Mouse (Mus musculus) embryonic fibroblast, embryonic 13.5 days (primary cell): ENCODE results near the gene Kif2a. TPM values are rescaled to one million over a fixed set of nuclear protein-coding genes. Genes with fewer than 3 reads are reported as not detected.

Experiments used
- H3K27ac ChIP-seq: 2 replicates; pipeline ENCODE4 v1.5.1; 2012; ENCODE audit warnings: low read length, control low read depth, inconsistent platforms; ENCODE audit not compliant: insufficient read depth
- H3K4me1 ChIP-seq: 2 replicates; pipeline ENCODE4 v1.6.1; 2011; ENCODE audit warnings: low read length; ENCODE audit not compliant: control insufficient read depth, insufficient read depth
- H3K4me3 ChIP-seq: 2 replicates; pipeline ENCODE4 v1.5.1; 2011; ENCODE audit warnings: mild to moderate bottlenecking, control low read depth, low read length; ENCODE audit not compliant: insufficient read depth
- CTCF ChIP-seq: IDR thresholded peaks from 2 replicates; pipeline ENCODE4 v1.5.1; 2011; ENCODE audit warnings: mild to moderate bottlenecking, control low read depth, low read length, moderate library complexity, borderline replicate concordance; ENCODE audit not compliant: insufficient read depth
- POLR2A ChIP-seq: IDR thresholded peaks from 2 replicates; pipeline ENCODE4 v1.6.1; 2011; ENCODE audit warnings: low read depth, mild to moderate bottlenecking, control low read depth, low read length, moderate library complexity
- polyA plus RNA-seq: library from polyadenylated mRNA; stranded (reverse); fragments of >200 nt; gene quantifications from 2 replicates; pipeline ENCODE4 v1.2.4, GENCODE M21; 2011; ENCODE audit warnings: low read depth; ENCODE audit not compliant: missing spikeins, insufficient read length

Gene Kif2a
- polyA plus RNA-seq: 125 and 142 TPM in 2 replicates

DNA sequence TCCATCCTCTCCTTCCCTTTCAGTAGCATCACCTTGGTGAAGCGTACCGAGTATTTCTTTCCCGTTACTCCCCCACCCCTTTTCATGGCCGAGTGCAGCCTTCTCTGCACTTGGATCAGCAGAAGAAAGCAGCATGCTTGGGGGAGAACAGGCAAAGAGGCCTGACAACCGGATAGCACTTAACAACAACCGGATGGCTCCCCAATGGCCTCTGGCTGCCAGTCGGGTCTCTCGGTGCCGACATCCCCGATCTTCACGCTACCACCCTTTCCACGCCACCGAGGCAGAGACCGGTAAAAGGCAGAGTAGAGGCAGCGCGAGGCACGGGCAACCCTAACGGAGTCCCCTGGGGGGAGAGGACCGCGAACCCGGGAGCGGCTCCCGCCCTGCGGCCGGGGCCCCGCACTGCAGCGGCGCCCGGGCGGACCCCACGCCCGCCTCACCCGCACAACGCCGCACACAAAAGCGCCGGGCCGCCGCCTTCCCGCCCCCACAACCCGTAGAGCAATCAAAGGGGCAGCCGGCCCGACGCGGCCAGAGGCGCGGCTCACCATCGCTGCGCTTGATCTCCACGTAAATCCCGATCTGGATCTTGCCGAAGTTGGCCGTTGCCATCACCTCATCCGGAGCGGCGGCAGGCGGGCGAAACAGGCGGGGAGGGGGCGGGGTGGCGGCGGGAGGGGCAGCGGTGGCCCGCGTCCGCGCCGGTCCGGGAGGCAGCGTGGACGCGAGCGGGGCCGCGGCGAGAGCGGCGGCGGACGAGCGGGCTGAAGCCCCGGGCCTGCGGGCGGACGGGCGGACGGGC, at the start of gene Kif2a:
Gene Kif2a, minus strand, starts transcription at position 666 of the 805 bp plus-strand sequence.
- H3K4me3 ChIP-seq: peak within 1 kb of the TSS; percentile 96
- H3K27ac ChIP-seq: peak within 1 kb of the TSS; percentile 94
- peaks cover 14% of the 10 kb centered on the region for H3K4me1 ChIP-seq
- TF ChIP-seq POLR2A (no peak; the same call in 1 of the 2 replicates), CTCF (no peak)

DNA sequence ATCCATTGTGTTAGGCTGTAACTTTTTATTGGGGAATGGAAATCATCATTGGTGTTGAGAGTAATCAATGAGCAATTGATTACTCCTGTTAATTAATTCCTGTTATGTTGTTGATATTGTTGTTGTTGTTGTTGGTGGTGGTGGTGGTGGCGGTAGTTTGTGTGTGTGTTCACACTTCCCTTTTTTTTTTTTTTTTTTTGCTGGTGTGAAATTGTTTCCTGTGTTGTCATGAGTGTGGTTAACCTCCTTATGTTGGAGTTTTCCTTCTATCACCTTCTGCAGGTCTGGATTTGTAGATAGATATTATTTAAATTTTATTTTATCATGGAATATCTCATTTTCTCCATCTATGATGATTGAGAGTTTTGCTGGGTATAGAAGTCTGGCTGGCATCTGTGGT, 47.1 kb upstream of the Kif2a start:
- Histone ChIP-seq H3K4me3 (no peak overlapping the region), H3K27ac (no peak overlapping the region), H3K4me1 (peaks cover 11% of the 10 kb centered on the region; the same call in 1 of the 2 replicates)
- TF ChIP-seq CTCF: no peak
- no peak for TF ChIP-seq POLR2A

DNA sequence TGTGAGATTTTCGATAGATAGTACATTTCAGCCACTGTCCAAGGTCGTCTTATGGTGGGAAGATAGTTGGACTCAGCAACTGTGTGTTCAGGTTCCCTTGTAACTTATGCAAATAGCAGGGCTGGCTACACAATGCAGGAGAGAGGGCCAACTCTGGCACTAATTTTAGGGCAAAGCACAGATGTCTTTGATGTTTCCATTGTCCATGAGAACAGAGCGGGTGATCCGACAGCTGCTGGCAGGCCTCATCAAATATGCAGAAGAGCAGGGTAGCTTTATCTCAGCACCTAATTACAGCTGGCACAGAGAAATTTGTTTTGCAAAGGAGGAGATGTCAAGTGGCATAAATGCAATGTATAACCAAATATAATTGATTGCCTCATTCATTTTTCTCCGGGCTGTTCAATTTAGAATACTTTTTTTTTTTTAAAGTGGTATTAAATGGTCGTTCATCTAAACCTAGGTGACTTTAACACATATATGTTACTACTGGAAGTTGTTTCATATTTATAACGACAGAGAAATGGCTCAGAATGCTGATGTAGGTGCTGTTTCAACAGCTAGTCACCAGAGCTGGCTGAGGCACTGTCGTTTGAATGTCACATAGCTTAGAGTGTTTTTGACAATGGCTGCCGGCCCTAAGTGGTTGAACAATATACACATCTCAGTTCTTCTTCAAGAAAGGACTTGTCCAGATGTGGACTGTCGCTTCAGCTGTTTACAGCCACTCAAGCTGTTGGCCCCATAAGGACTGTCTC, 43.4 kb upstream of the Kif2a start:
- H3K4me1 ChIP-seq: no peaks in the 10 kb centered on the region
- TF ChIP-seq CTCF: no peak
- TF ChIP-seq POLR2A: no peak
- H3K4me3 ChIP-seq: no peak overlapping the region
- H3K27ac ChIP-seq: no peak overlapping the region

DNA sequence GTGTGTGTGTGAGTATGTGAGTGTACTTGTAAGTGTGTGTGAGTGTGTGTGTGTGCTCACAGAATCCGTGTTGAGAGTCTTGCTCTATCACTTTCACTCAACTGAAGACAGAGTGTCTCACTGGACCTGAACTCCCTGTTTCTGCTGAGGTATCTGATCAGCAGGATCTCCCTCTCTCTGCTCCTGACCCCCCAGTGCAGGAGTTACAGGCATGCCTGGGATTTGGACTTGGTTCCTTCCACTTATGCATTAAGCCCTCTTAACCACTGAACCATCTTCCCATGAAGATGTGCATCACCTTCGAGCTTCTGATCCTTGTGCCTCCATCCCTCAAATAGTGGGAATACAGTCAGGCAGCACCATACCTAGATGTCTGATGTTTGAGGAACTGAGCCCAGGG, 42.3 kb upstream of the Kif2a start:
- H3K4me1 ChIP-seq: no peaks in the 10 kb centered on the region
- no peak overlapping the region for H3K4me3 ChIP-seq
- TF ChIP-seq POLR2A (no peak), CTCF (no peak)
- H3K27ac ChIP-seq: no peak overlapping the region

- Histone ChIP-seq H3K4me1 (no peaks in the 10 kb centered on the region), H3K27ac (no peak overlapping the region), H3K4me3 (no peak overlapping the region)
- TF ChIP-seq CTCF: no peak
- no peak for TF ChIP-seq POLR2A
These were observed 41.3 kb upstream of the Kif2a start for GRCm38 (mm10) chr13:107063115-107063807.

- Histone ChIP-seq H3K27ac (no peak overlapping the region), H3K4me1 (no peaks in the 10 kb centered on the region), H3K4me3 (no peak overlapping the region)
- no peak for TF ChIP-seq POLR2A
- no peak for TF ChIP-seq CTCF
These were observed 38.2 kb upstream of the Kif2a start for GRCm38 (mm10) chr13:107060098-107060497.

DNA sequence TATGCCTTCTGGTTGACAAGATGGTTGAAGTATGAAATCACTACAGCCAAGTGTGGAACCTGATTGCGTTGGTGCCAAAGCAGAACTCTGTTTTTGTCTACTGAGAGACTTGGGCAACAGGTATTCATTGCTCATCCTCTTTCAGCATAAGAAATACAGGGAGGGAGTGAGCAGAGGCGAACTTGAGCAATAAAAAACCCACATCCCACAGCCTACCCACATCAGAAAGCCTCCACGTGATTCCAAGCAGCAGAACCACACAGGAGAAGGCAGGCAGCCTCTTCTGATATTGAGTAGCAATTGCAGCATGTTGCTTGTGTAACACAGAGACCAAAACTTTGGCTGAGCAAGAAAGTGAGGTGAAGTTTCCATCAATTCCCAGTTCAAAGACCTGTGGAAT, 37.5 kb upstream of the Kif2a start:
- H3K27ac ChIP-seq: no peak overlapping the region

DNA sequence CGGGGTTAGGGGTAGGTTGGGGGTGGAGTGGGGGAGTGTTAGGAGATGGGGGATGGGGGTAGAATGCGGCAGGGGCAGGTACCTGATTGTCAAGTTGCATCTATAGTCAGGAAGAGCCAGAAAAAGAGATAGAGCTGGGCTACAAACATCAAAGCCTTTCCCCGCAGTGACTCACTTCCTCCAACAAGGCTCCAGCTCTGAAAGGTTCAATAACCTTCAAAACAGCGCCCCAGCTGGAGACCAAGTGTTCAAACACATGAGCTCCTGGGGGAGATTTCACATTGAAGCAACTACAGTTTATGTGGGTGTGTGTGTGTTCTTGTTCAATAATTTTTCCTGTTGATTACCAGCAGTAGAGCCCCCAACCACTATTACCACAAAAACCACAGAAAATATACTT, 34.4 kb upstream of the Kif2a start:
- Histone ChIP-seq H3K4me3 (no peak overlapping the region), H3K27ac (no peak overlapping the region), H3K4me1 (no peaks in the 10 kb centered on the region)
- TF ChIP-seq CTCF (no peak), POLR2A (no peak)

More for the DNA sequence above, 37.5 kb upstream of the Kif2a start:
- no peaks in the 10 kb centered on the region for H3K4me1 ChIP-seq
- no peak overlapping the region for H3K4me3 ChIP-seq
- no peak for TF ChIP-seq POLR2A
- no peak for TF ChIP-seq CTCF

DNA sequence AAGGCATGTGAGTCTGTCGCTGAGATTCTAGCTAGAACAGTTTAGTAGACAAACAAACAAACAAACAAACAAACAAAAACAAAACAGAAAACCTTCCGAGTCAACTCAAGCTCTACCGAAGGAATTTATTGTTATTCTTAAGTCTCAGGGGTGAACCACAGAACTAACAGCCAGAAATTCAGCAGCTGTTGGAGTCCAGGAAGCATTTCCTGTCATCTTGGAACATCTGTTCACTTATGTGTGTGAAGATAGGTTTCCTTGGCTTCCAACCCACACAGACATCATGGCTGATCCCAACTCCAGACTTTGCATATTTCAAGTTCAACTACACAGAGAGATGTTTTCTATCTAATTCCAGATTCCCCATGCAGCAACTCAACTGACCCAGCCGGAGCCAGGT, 32.6 kb upstream of the Kif2a start:
- TF ChIP-seq POLR2A: no peak
- no peak for TF ChIP-seq CTCF

DNA sequence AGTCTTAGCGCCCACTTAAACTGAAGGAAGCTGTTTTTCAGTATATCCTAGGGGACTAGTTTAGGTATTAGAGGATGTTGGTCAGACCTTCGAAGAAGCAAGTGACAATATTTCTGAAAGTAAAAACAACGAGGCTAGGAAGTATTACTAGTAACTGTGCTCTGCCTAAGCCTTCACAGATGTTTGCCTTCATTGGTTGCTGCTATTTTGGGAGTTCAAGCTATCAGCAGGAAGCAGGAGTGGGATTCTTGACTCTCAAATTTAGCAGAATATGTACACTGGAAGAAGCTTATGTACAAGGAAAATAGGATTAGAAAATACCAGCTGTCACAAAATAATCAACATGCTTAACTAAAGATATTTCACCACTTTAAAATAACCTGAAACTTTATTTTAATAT, 29.4 kb upstream of the Kif2a start:
- TF ChIP-seq POLR2A (no peak), CTCF (no peak)
- Histone ChIP-seq H3K4me1 (peaks cover 3% of the 10 kb centered on the region; the same call in 1 of the 2 replicates), H3K4me3 (no peak overlapping the region), H3K27ac (no peak overlapping the region)

More for the DNA sequence above, 32.6 kb upstream of the Kif2a start:
- peaks cover under 1% of the 10 kb centered on the region; the same call in 1 of the 2 replicates for H3K4me1 ChIP-seq
- H3K4me3 ChIP-seq: no peak overlapping the region
- H3K27ac ChIP-seq: no peak overlapping the region
